Mouse (Mus musculus): ENCODE data around the gene Vrk2.

GRCm38 (mm10) chr11:26495951-26496350 is 97.8 kb downstream of the Vrk2 start:
- no peak for TF ChIP-seq CTCF (IDR thresholded peaks at IDR 0.05; ENCODE audit: low read depth)
- TF ChIP-seq EP300 (IDR thresholded peaks at IDR 0.05; ENCODE audit: low read depth) = no peak

Data from liver, embryonic 14.5 days (tissue).